Mouse (Mus musculus) intestine, postnatal 0 days (tissue): ENCODE results near the gene Mrps33. TPM values are rescaled to one million over a fixed set of nuclear protein-coding genes. Genes with fewer than 3 reads are reported as not detected.

ENCODE experiments used
- ATAC-seq: fragments of 200-750 bp; cut with Nextera tagmentation; 2 replicates; pipeline ENCODE4 v1.8.0; 2017; ENCODE audit warnings: mild to moderate bottlenecking, moderate TSS enrichment, moderate library complexity
- H3K27ac ChIP-seq: fragments of 300-500 bp; sonication (generic); 2 replicates; pipeline ENCODE4 v1.5.1; 2014; ENCODE audit warnings: mild to moderate bottlenecking, low read depth, low read length, moderate library complexity
- H3K27me3 ChIP-seq: fragments of 300-500 bp; sonication (generic); replicated peaks from 2 replicates; pipeline ENCODE4 v1.6.1; 2014; ENCODE audit warnings: low read length, mixed read lengths; ENCODE audit not compliant: control insufficient read depth, insufficient read depth
- H3K36me3 ChIP-seq: fragments of 300-500 bp; sonication (generic); 2 replicates; pipeline ENCODE4 v1.6.1; 2014; ENCODE audit warnings: mild to moderate bottlenecking, moderate library complexity; ENCODE audit not compliant: control insufficient read depth, insufficient read depth
- H3K4me1 ChIP-seq: fragments of 300-500 bp; sonication (generic); replicated peaks from 2 replicates; pipeline ENCODE4 v1.6.1; 2014; ENCODE audit warnings: antibody characterized with exemption, low read length, mixed read lengths; ENCODE audit not compliant: control insufficient read depth, insufficient read depth
- H3K4me2 ChIP-seq: fragments of 300-500 bp; sonication (generic); replicated peaks from 2 replicates; pipeline ENCODE4 v1.6.1; 2014; ENCODE audit warnings: low read depth, mild to moderate bottlenecking, moderate library complexity
- H3K4me3 ChIP-seq: fragments of 300-500 bp; sonication (generic); 2 replicates; pipeline ENCODE4 v1.5.1; 2014; ENCODE audit warnings: low read depth, low read length
- H3K9ac ChIP-seq: fragments of 300-500 bp; sonication (generic); 2 replicates; pipeline ENCODE4 v1.6.1; 2014; ENCODE audit warnings: mild to moderate bottlenecking, low read depth, low read length
- H3K9me3 ChIP-seq: fragments of 300-500 bp; sonication (generic); 2 replicates; pipeline ENCODE4 v1.6.1; 2016; ENCODE audit warnings: mixed run types; ENCODE audit not compliant: control insufficient read depth
- CTCF ChIP-seq: sonication (generic); IDR thresholded peaks from 2 replicates; pipeline ENCODE4 v1.5.1; 2016; ENCODE audit warnings: low read depth, mild to moderate bottlenecking, control low read depth, antibody characterized with exemption, moderate library complexity
- WGBS: fragments of 180-500 bp; shearing (Covaris S2); extraction: QIAGEN DNeasy Blood & Tissue Kit; methylation state at CpG from one replicate; pipeline ENCODE4 v1.1.7; 2014; 5-methylcytosine and 5-hydroxymethylcytosine counted together
- polyA plus RNA-seq: library from polyadenylated mRNA; unstranded; fragments of >200 nt; fragmentation: Nextera tagmentation; extraction: Ambion mirVana; gene quantifications from 2 replicates; pipeline ENCODE4 v1.2.1, GENCODE M21; 2015

Gene Mrps33
- polyA plus RNA-seq, 1 experiment from 2014 or later: 209 TPM

DNA sequence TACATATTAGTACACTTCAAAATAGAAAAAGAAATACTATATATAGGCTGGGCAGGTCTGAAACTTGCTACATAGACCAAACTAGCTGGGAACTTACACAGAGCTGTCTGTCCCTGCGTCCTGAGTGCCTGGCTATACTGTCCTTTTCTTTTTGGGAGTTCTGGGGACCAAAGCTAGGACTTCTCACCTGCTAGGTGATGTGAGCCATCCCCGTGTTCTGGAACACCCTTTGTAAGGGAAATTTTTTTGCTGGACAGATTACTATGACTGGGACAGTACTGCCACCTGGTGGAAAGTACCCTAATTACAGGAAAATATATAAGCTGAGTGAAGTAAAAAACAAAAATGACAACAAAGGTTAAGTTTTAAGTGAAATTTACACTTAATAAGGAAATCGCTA is 28.2 kb downstream of the Mrps33 start:
- Histone ChIP-seq H3K27ac (no peak overlapping the region), H3K4me3 (no peak overlapping the region), H3K4me2 (no peak overlapping the region), H3K27me3 (no peaks in the 10 kb centered on the region), H3K9ac (no peak overlapping the region), H3K4me1 (peaks cover 5% of the 10 kb centered on the region; the same call in 1 of the 2 replicates), H3K36me3 (no peaks in the 10 kb centered on the region), H3K9me3 (no peaks in the 10 kb centered on the region)
- TF ChIP-seq CTCF: peak; percentile 75
- 34% methylated on average over 3 of the region's 3 CpGs for WGBS
- ATAC-seq: 0 out of 2 replicates have a peak, but pooled peaks have one; percentile 29

DNA sequence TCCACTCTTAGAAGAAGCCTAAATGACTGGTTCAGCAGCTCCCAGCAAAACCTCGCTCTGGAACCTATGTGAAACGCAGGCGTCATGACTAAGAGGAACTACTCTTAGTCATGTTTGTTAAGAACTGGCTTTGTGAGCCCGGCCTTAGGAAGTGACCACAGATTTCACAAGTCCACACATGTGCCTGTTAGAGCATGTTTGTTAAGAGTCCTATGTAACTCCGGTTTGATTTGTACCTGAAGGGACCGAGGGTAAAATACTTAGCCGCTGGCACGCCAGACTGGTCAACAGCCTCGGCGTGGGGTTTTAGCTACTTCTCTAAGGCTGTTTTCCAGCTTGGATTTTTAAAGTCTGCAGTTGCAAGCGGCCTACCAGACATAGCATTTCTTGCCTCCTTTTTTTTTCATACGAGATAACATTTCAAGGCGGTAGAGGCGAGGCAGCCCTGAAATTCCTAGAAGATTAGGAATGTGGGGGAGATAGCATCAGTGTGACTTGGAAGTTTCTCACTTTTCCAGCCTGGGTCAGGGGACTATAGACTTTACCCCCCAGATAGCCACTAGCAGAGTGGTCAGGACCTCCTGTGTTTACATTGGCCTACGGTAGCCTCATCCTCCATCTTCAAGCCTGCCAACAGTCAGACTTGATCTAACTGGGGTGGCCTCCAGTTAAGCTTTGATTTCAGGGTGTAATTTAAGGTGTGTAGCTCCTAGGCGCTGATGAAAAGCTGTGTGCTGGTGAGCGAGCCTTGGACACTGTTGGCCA is 28.8 kb downstream of the Mrps33 start:
- Histone ChIP-seq H3K9me3 (no peaks in the 10 kb centered on the region), H3K27ac (peak overlapping the region; percentile 60; the same call in 1 of the 2 replicates), H3K27me3 (no peaks in the 10 kb centered on the region), H3K4me3 (no peak overlapping the region), H3K36me3 (no peaks in the 10 kb centered on the region), H3K4me1 (peaks cover 5% of the 10 kb centered on the region; the same call in 1 of the 2 replicates), H3K4me2 (peak overlapping the region; percentile 74), H3K9ac (0 out of 2 replicates have a peak overlapping the region, but pooled peaks have one; percentile 40)
- 41% methylated on average over 17 of the region's 17 CpGs for whole genome bisulfite sequencing
- TF ChIP-seq CTCF: no peak
- peak; percentile 57; the same call in 1 of the 2 replicates for ATAC-seq

- H3K4me1 ChIP-seq: peaks cover 5% of the 10 kb centered on the region; the same call in 1 of the 2 replicates
- H3K9ac ChIP-seq: peak overlapping the region; percentile 40; the same call in 1 of the 2 replicates
- WGBS: 3% methylated on average over 18 of the region's 18 CpGs
- H3K36me3 ChIP-seq: no peaks in the 10 kb centered on the region
- peak; percentile 48 for ATAC-seq
- peak overlapping the region; percentile 30 for H3K4me3 ChIP-seq
- 0 out of 2 replicates have a peak, but pooled peaks have one; percentile 6 for TF ChIP-seq CTCF
- no peaks in the 10 kb centered on the region for H3K27me3 ChIP-seq
- H3K27ac ChIP-seq: peak overlapping the region; percentile 60
- peak overlapping the region; percentile 74 for H3K4me2 ChIP-seq
- no peaks in the 10 kb centered on the region for H3K9me3 ChIP-seq
These were observed 29.7 kb downstream of the Mrps33 start for GRCm38 (mm10) chr6:39780857-39781666.

GRCm38 (mm10) chr6:39778506-39778905 is 32.3 kb downstream of the Mrps33 start:
- no peak for ATAC-seq
- no peak overlapping the region for H3K4me2 ChIP-seq
- no peak overlapping the region for H3K27ac ChIP-seq
- no peaks in the 10 kb centered on the region for H3K27me3 ChIP-seq
- peaks cover 5% of the 10 kb centered on the region; the same call in 1 of the 2 replicates for H3K4me1 ChIP-seq
- no peak for TF ChIP-seq CTCF
- no peaks in the 10 kb centered on the region for H3K9me3 ChIP-seq
- 35% methylated on average over 1 of the region's 1 CpGs for WGBS
- no peak overlapping the region for H3K4me3 ChIP-seq
- H3K9ac ChIP-seq: no peak overlapping the region
- H3K36me3 ChIP-seq: no peaks in the 10 kb centered on the region

DNA sequence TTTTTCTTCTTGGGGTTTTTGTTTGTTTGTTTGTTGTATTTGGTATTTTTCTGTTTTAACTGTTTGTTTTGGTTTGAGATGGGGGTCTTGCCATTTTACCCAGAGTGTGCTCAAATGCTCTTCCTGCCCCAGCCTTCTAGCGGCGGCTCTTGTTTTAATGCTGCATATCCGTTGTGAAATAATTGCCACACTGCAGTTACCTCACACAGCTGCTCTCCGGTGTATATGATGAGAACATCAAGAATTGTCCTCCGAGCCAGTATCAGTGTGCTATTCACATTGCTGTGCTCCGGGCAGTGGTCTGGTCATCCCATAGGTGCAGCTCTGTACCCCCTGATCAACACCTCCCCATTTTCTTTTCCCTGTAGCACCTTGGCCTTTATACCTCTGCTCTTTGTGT is 34.5 kb downstream of the Mrps33 start:
- no peaks in the 10 kb centered on the region for H3K36me3 ChIP-seq
- no peak overlapping the region for H3K4me3 ChIP-seq
- 95% methylated on average over 6 of the region's 6 CpGs for WGBS
- TF ChIP-seq CTCF: no peak
- H3K4me1 ChIP-seq: peaks cover 2% of the 10 kb centered on the region; the same call in 1 of the 2 replicates
- no peak overlapping the region for H3K4me2 ChIP-seq
- no peak overlapping the region for H3K27ac ChIP-seq
- ATAC-seq: no peak
- no peak overlapping the region for H3K9ac ChIP-seq
- H3K27me3 ChIP-seq: no peaks in the 10 kb centered on the region
- no peaks in the 10 kb centered on the region for H3K9me3 ChIP-seq

- no peak overlapping the region for H3K27ac ChIP-seq
- H3K9me3 ChIP-seq: no peaks in the 10 kb centered on the region
- no peaks in the 10 kb centered on the region for H3K27me3 ChIP-seq
- no peak for ATAC-seq
- H3K4me2 ChIP-seq: no peak overlapping the region
- WGBS: 52% methylated on average over 9 of the region's 9 CpGs
- H3K9ac ChIP-seq: no peak overlapping the region
- no peaks in the 10 kb centered on the region for H3K36me3 ChIP-seq
- H3K4me1 ChIP-seq: 0 out of 2 replicates have a peak, but pooled peaks cover 2% of the 10 kb centered on the region
- TF ChIP-seq CTCF: no peak
- H3K4me3 ChIP-seq: no peak overlapping the region
These were observed 35.8 kb downstream of the Mrps33 start for GRCm38 (mm10) chr6:39775029-39775428.
